Mouse (Mus musculus): ENCODE results near the gene Slc17a7. TPM values are rescaled to one million over a fixed set of nuclear protein-coding genes. Genes with fewer than 3 reads are reported as not detected.

The Slc17a7 gene
- 45.6 and 104 TPM in 2 replicates for polyA plus RNA-seq (2021; fragmentation: Nextera tagmentation)
- long read RNA-seq, experiment 1, transcript Slc17a7-204 (10 exons, 2,722 nt): minor isoform, 5 of 103 reads
- long read RNA-seq, experiment 1, transcript Slc17a7-201 (12 exons, 2,915 nt): major isoform, 14 of 103 reads
- long read RNA-seq, experiment 1, partial matches to known transcripts: 79 of 103 reads
- long read RNA-seq, experiment 1, other reads (novel, unspliced or antisense): 5 of 103 reads
- long read RNA-seq, experiment 2, partial matches to known transcripts: 5 of 36 reads
- long read RNA-seq, experiment 2, other reads (novel, unspliced or antisense): 29 of 36 reads

DNA sequence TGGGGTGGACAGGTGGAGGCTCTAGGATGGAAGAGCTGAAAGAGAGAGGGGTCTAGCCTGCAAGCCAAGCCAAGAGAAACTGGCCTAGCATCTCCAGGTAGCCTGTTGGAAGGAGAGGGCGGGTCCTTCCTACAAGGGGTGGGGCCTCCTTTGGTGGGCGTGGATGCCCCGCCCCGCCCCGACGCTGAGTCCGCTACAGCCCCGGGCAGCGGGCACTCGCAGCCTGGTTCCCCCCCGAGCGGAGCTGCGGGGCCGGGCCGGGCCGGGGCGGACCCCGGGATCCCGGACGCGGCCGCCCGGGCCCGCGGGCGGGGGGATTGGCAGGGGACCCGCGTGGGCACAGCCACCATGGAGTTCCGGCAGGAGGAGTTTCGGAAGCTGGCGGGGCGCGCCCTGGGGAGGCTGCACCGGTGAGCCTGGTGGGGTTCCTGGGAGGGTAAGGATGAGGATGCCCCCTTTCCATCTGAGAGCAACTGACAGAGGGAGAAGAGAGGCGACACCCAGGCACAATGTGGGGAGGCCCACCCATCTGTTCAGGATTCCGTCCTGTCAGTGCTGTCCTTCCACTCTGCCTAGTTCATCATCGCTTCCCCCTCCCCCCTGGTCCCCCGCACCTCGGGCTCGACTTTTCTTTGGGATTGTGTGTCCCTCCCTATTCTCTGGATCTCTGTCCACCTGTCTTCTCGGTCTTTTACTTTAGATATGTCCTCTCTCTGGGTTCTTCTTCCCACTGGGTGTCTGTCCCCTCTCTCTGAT is at the start of gene Slc17a7:
Gene Slc17a7, plus strand, starts transcription at position 215 of the 756 bp plus-strand sequence.

DNA sequence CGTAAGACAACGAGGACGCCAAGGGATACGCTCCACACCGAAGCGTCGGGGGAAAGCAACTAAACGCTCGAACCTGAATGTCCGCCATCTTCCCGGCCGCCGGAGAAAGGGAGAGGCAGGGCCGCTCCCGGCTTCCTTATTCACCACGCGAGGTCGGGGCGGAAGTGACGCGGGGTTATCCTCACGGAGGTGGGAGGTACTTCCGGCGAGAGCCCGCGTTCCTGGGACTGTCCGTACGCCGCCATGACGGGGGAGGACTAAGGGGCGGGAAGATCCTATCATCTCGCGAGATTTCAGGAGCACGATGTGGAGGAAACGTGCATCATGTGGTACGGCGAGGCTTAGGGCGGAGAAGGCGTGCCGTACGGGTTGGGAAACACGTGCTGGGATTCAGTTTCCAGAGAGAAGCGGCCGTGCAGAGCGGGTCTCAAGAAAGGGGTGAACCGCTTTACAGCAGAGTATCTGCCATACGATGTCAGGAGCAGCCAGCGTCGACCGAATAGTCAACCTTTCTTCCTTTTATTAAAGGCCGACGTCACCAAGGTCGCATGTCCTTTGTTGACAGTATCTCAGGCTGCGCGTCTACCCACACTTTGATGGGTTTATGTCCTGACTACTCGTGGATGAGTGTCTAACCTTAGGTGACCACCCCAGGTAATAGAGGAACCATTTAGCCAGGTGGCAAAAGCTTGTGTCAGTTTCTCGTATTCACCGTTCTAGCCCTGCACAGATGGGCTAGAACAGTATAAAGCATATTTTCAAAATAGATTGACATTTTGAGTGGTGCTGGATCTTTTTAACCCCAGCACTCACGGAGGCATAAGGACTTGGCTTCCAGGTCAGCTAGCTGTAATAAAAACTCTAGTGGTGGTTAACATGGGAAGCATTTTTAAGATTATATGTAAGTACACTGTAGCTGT is 39.3 kb upstream of the Slc17a7 start, which contains the start of gene Rps11:
Gene Rps11, minus strand, starts transcription at position 216 of the 920 bp plus-strand sequence.

DNA sequence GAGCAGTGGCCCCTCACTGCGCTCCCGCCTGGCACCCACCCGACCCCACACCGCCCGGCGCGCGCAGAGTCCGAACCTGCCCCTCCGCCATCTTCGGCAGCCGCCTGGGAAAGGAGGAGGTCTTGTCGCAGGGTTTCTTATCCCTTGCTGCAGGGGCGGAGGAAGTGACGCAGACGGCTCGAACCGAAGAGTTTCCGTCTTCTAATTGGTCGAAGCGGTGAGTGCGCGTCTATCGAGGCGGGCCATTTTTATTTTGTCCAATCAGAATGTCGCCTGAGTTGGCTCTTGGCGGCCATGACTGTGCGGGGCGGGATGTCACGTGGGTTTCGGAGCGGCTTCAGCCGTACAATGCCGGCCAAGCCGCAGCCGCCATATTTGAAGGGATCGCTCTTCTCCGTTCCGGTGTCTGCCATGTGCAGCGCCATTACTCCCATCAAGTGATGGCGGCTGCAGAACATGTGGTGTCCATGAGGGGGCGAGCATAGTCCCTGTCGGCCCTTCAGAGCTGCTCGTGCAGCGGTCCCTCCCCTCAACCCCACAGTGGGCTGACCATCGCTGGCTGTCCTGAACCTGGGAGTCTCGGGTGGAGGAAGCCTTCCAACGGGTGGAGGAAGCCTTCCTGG is 35.0 kb upstream of the Slc17a7 start, which contains the start of gene Rpl13a:
Gene Rpl13a, minus strand, starts transcription at position 138 of the 623 bp plus-strand sequence.

DNA sequence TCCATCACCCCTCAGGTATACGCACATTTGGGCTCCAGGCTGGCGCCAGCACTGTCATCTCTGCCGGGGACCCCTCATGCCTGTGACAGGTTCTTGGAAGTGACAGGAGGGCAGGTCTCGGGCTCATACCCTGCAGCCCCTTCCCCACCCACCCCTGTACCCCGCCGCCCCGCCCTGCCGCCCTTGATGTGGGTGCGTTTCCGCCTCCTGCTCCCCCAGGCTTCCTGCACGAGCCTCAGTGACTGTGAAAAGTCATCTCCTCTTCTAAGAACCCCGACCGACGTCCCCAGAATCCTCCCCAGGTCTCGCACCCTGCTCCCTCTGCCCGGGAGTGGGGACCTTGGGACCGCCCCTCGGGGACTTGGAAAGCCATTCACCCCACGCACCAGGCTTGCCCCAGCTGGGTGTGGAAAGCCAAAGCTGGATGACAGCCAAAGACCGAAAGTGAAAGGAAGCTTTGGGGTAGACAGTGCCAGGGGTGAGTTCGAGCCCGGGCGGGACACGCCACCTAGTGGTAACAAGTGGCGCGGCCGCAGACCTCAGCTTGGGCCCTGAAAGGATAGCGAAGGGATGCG is 27.7 kb upstream of the Slc17a7 start, which contains the start of the genes Gm45713 and Flt3l:
Gene Gm45713, minus strand, starts transcription at position 239 of the 575 bp plus-strand sequence.
Gene Flt3l, minus strand, starts transcription at position 440 of the 575 bp plus-strand sequence.

DNA sequence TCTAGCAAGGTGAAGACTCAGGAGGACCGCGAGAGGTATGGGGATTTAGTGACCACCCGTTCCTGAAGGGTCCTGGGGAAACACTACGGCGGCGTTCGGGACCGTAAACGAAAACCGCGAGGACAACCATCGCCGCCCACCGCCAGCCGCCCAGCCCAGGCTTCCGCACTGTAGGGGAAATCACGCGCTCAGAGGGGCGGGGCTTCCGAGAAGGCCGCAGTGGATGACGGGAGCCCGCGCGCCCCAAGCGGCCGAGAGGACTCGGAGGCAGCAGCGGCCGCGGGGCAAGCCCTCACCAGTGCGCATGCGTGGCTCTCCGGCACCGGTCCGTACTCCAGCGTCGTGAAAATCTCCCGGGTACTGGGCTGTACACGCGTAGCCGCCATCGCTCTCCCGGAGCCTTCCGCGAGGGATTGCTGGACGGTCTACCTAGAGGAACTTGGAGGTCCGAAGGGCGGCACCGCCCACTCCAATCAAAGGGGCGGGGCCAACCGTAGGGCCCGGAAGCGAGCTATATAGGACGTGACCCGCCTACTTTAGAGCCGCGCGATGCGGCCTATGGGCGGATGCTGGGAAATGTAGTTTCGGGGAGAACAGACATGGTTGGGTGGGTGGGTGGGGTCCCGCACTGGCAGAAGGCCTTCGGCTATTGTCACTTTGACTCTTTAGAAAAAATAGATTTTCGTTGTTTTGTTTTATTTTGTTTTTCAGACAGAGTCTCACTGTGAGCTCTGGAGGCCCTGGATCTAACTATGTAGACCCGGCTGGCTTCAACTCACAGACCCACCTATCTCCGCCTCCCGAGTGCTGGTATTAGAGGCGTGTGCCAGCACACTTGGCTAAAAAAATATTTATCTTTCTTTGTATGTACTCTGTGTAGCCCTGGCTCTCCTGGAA is 9.4 kb upstream of the Slc17a7 start, which contains the start of the genes Pih1d1 and Aldh16a1:
Gene Pih1d1, plus strand, starts transcription at position 208 of the 897 bp plus-strand sequence.
Gene Aldh16a1, minus strand, starts transcription at position 489 of the 897 bp plus-strand sequence.

DNA sequence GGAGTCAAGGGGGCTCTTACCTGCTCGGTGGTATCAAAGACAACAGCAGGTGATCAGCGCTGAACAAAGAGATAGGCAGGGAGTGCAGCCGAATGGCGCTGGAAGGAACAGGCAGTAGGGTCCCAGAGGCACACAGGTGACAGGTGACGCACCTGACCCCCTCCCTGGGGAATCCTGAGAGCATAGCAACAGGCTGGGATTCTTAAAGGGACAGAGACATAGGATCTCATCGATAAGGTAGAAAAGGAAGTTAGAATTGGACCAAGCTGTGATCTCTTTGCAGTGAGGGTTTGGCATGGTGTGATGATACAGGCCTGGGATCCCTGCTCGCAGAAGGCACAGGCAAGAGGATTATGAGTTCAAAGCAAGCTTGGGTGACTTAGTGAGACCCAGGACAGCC is 15.7 kb downstream of the Slc17a7 start, which contains the start of gene Gfy:
Gene Gfy, minus strand, starts transcription at position 101 of the 400 bp plus-strand sequence.

DNA sequence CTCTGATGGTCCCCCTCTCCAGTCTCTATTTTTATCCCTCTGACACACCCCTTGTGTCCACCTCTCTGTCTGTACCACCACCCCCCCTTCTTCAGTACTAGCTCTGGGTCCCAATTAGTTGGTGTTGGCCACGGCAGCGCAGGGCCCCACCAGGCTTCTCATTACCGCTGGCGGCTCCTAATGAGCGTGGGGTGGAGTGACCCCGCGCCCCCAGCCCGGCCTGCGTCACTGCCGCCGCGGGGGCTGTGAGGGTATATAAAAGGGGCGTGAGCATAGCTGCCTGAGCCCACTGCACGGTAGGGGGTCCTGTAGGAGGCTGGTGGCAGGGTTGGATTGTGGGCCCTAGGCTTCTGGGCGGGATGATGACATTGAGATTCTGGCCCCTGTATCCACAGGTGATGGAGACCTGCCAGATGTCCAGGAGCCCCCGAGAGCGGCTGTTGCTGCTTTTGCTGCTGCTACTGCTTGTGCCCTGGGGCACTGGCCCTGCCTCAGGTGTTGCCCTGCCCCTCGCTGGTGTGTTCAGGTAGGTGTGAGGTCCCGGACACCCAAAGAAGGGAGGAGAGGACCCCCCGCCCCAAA is 17.2 kb downstream of the Slc17a7 start, which contains the start of gene Pth2:
Gene Pth2, plus strand, starts transcription at position 100 of the 582 bp plus-strand sequence.

DNA sequence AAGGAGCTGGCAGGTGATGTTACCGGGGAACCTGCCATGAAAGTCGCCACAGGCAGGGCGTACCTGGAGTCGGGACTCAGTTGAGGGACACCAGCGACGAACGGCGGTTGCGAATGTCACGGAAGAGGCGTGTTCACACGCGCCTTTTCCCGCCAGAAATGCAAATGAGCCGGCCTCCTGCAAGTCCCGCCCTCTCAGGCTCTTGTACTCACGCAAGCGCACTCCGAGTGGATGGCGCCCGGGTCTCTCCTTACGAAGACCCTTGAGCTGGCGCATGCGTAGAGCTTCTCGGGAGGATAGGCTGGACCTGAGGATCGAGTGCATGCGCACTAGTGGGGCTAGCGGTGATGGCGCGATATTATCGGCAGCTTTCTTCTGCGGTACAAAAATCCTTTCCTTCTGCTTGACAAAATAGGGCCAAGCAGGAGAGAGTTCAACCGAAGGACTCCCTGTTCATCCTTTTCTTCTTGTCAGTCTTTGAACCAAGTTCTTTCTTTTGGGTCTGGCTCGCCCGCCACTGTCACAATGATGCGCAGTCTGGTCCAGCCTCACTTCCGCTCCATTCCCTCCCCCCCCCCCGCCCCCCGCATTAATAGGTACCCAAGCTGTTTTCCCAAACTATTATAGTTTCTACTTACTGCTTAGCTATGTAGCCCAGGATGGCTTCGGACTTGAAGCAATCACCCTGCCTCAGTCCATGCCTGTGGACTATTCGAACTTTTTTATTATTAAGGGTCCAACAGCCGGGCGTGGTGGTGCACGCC is 40.8 kb downstream of the Slc17a7 start, which contains the start of gene Ccdc155:
Gene Ccdc155, minus strand, starts transcription at position 513 of the 764 bp plus-strand sequence.

DNA sequence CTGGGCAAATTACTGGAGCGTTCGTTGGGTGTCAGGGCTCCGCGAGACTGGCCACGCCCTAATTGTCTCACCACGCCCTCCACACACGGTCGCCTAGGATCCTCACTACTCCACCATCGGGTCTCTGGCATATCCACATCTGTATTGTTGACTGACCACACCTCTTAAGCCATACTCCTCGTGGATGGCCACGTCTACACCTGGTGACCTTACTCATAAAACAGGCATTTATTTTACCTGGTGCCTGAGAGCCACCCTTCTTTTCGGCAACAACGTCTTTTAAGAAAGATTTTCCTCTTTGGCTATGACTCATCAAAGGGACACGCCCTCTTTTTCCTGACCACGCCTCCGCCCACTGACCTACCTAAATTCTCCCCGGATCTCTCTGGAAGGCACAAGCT is 48.1 kb downstream of the Slc17a7 start, which contains the start of gene Dkkl1:
Gene Dkkl1, minus strand, starts transcription at position 297 of the 401 bp plus-strand sequence.

DNA sequence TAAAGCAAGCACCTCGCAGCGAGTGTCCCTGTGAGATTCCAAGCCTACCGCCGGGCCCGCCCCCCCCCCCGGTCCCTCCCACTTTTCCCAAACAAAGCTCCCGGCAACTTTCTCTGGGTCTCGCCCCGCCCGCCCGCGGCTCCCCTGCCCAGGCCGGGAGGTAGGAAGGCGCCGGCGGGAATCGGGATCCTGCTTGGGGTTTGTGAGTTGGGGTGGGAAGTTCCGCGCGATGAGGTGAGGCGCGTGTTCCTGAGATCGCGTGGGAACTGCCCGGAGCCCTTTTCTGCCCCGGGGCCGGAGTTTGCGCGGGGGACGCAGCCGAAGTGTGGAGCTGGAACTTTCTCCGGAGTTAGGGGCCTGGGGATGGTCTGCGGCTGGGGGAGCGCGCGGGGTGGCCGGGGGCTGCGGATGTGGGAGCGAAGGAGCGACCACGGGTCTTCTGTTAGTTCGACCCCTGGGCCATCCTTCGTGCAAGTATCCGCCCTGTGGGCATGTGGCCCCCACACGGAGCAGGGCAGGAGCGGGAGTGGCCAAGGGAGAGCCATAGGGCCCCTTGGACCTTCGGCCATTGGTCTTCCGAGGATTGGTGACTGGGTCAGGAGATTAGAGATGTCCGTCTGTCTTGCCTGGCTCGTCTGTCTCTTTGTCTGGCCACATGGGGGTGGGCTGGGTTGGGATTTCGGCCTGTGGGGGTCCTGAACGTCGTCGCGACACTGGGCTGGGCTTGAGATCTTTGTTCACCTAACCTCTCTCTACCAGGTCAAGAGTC is 52.1 kb downstream of the Slc17a7 start, which contains the start of gene Tead2:
Gene Tead2, plus strand, starts transcription at position 81 of the 769 bp plus-strand sequence.

Other genes with a start within 250 kb of the Slc17a7 start
- 27.8 and 116 TPM in 2 replicates for gene Ap2a1, start 234.5 kb upstream of the Slc17a7 start, polyA plus RNA-seq (2021; fragmentation: Nextera tagmentation)
- 0.91 and 0.97 TPM in 2 replicates for gene Tsks, start 220.7 kb upstream of the Slc17a7 start, polyA plus RNA-seq (2021; fragmentation: Nextera tagmentation)
- 48.7 and 54.3 TPM in 2 replicates for gene Cpt1c, start 189.1 kb upstream of the Slc17a7 start, polyA plus RNA-seq (2021; fragmentation: Nextera tagmentation)
- gene Prmt1, start 177.4 kb upstream of the Slc17a7 start, polyA plus RNA-seq (2021; fragmentation: Nextera tagmentation): 9.6 and 17.5 TPM in 2 replicates
- 11.6 and 14.6 TPM in 2 replicates for gene Irf3, start 166.3 kb upstream of the Slc17a7 start, polyA plus RNA-seq (2021; fragmentation: Nextera tagmentation)
- gene Bcl2l12, start 165.2 kb upstream of the Slc17a7 start, polyA plus RNA-seq (2021; fragmentation: Nextera tagmentation): 2.0 and 2.6 TPM in 2 replicates
- gene Scaf1, start 147.6 kb upstream of the Slc17a7 start, polyA plus RNA-seq (2021; fragmentation: Nextera tagmentation): 61.4 and 61.9 TPM in 2 replicates
- 5.0 and 5.8 TPM in 2 replicates for gene Rras, start 146.0 kb upstream of the Slc17a7 start, polyA plus RNA-seq (2021; fragmentation: Nextera tagmentation)
- 3.6 and 6.1 TPM in 2 replicates for gene Prr12, start 111.1 kb upstream of the Slc17a7 start, polyA plus RNA-seq (2021; fragmentation: Nextera tagmentation)
- gene Nosip, start 101.5 kb upstream of the Slc17a7 start, polyA plus RNA-seq (2021; fragmentation: Nextera tagmentation): 36.5 and 47.8 TPM in 2 replicates
- 11.7 and 12.1 TPM in 2 replicates for gene Prrg2, start 101.3 kb upstream of the Slc17a7 start, polyA plus RNA-seq (2021; fragmentation: Nextera tagmentation)
- gene Rcn3, start 71.7 kb upstream of the Slc17a7 start, polyA plus RNA-seq (2021; fragmentation: Nextera tagmentation): 9.5 and 14.4 TPM in 2 replicates
- 26.0 and 28.5 TPM in 2 replicates for gene Fcgrt, start 60.1 kb upstream of the Slc17a7 start, polyA plus RNA-seq (2021; fragmentation: Nextera tagmentation)
- gene Rps11, start 39.5 kb upstream of the Slc17a7 start, polyA plus RNA-seq (2021; fragmentation: Nextera tagmentation): 1,227 and 1,374 TPM in 2 replicates
- 2,046 and 2,172 TPM in 2 replicates for gene Rpl13a, start 35.2 kb upstream of the Slc17a7 start, polyA plus RNA-seq (2021; fragmentation: Nextera tagmentation)
- gene Gm45713, start 27.7 kb upstream of the Slc17a7 start, polyA plus RNA-seq (2021; fragmentation: Nextera tagmentation): 0.14 TPM in 1 of 2 replicates, not detected in the other
- gene Flt3l, start 27.5 kb upstream of the Slc17a7 start, polyA plus RNA-seq (2021; fragmentation: Nextera tagmentation): 0.70 and 0.99 TPM in 2 replicates
- 37.8 and 48.3 TPM in 2 replicates for gene Pih1d1, start 9.6 kb upstream of the Slc17a7 start, polyA plus RNA-seq (2021; fragmentation: Nextera tagmentation)
- gene Aldh16a1, start 9.4 kb upstream of the Slc17a7 start, polyA plus RNA-seq (2021; fragmentation: Nextera tagmentation): 4.8 TPM in 2 replicates
- gene Gfy, start 15.6 kb downstream of the Slc17a7 start, polyA plus RNA-seq (2021; fragmentation: Nextera tagmentation): 0.05 TPM in 1 of 2 replicates, not detected in the other
- gene Pth2, start 17.0 kb downstream of the Slc17a7 start, polyA plus RNA-seq (2021; fragmentation: Nextera tagmentation): not detected in 2 replicates
- gene Ccdc155, start 40.9 kb downstream of the Slc17a7 start, polyA plus RNA-seq (2021; fragmentation: Nextera tagmentation): 3.6 and 4.4 TPM in 2 replicates
- gene Dkkl1, start 48.2 kb downstream of the Slc17a7 start, polyA plus RNA-seq (2021; fragmentation: Nextera tagmentation): 41.8 and 55.2 TPM in 2 replicates
- 0.40 and 2.1 TPM in 2 replicates for gene Tead2, start 51.8 kb downstream of the Slc17a7 start, polyA plus RNA-seq (2021; fragmentation: Nextera tagmentation)
- gene Cd37, start 75.2 kb downstream of the Slc17a7 start, polyA plus RNA-seq (2021; fragmentation: Nextera tagmentation): 9.9 and 10.6 TPM in 2 replicates
- 1.1 and 1.6 TPM in 2 replicates for gene Slc6a16, start 77.1 kb downstream of the Slc17a7 start, polyA plus RNA-seq (2021; fragmentation: Nextera tagmentation)
- not detected in 2 replicates for gene Slc6a21, start 113.6 kb downstream of the Slc17a7 start, polyA plus RNA-seq (2021; fragmentation: Nextera tagmentation)
- gene Trpm4, start 169.8 kb downstream of the Slc17a7 start, polyA plus RNA-seq (2021; fragmentation: Nextera tagmentation): 9.2 and 15.2 TPM in 2 replicates
- gene Hrc, start 171.3 kb downstream of the Slc17a7 start, polyA plus RNA-seq (2021; fragmentation: Nextera tagmentation): 0.05 and 0.11 TPM in 2 replicates
- 11.0 and 32.9 TPM in 2 replicates for gene Ppfia3, start 203.1 kb downstream of the Slc17a7 start, polyA plus RNA-seq (2021; fragmentation: Nextera tagmentation)
- 270 and 272 TPM in 2 replicates for gene Lin7b, start 206.6 kb downstream of the Slc17a7 start, polyA plus RNA-seq (2021; fragmentation: Nextera tagmentation)
- 34.4 and 37.7 TPM in 2 replicates for gene Snrnp70, start 231.8 kb downstream of the Slc17a7 start, polyA plus RNA-seq (2021; fragmentation: Nextera tagmentation)
- not detected in 2 replicates for gene Kcna7, start 241.7 kb downstream of the Slc17a7 start, polyA plus RNA-seq (2021; fragmentation: Nextera tagmentation)
- 0.10 TPM in 1 of 2 replicates, not detected in the other for gene Ntf5, start 249.7 kb downstream of the Slc17a7 start, polyA plus RNA-seq (2021; fragmentation: Nextera tagmentation)

Data from left cerebral cortex, adult 6 months (tissue).